8 mouse cellular contexts compared by ENCODE assay signal in the genomic region with DNA sequence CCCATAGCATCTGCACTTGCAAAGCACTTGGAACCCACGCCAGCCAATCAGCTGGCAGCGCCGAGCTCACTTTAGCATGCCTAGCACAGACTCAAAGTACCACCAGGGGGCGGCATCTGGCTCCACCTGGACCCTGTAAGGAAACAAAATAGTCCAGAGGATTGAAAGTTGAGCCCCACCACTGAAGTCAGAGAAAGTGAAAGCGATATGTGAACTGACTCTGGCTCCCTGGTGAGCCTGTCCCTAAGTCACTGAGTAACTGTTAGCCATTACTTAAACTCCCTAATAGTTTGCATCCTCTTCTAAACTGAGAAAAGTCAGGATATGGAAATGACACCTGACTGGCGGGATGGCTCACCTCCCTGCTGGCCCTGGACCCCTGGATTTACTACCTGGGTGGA. TPM values are rescaled to one million over a fixed set of nuclear protein-coding genes. Genes with fewer than 3 reads are reported as not detected.
A peak's percentile ranks its signal among the peaks of the same experiment; 100 is the strongest.
DNase-seq lines count a peak whose midpoint lies in the region; ATAC-seq lines count a peak whose summit lies in the region.

No protein-coding gene starts in this region.

- H3K9me3 ChIP-seq in embryonic facial prominence, embryonic 14.5 days (ENCODE audit: control insufficient read depth, low read length) = no peaks in the 10 kb centered on the region
- no peaks in the 10 kb centered on the region for H3K9me3 ChIP-seq in limb, embryonic 15.5 days

- peak overlapping the region; percentile 55 for H3K4me2 ChIP-seq in embryonic facial prominence, embryonic 14.5 days (ENCODE audit: low read depth, low read length)
- H3K4me2 ChIP-seq in limb, embryonic 15.5 days = peak overlapping the region; percentile 54

- DNase-seq in 3T3-L1 (ENCODE audit: low read depth, low spot score) = peak; percentile 99
- DNase-seq in adrenal gland, postnatal 4 days (ENCODE audit: low spot score in 2 of 2) = peak; percentile 85 to 89
- DNase-seq in embryonic facial prominence, embryonic 14.5 days (ENCODE audit: low spot score) = peak; percentile 97
- DNase-seq in heart, adult 8-10 months (ENCODE audit: low spot score) = peak; percentile 94
- DNase-seq in kidney, adult 9 months = peak; percentile 97
- peak; percentile 66 to 80 for DNase-seq in monocyte, adult 2 months (ENCODE audit: low read depth in 1 of 2, low spot score in 2 of 2)
- peak; percentile 90 to 92 for DNase-seq in spleen, postnatal 36 days (ENCODE audit: low spot score in 2 of 2)

- WGBS in embryonic facial prominence, embryonic 14.5 days = 6% methylated on average over 6 of the region's 6 CpGs
- 5% methylated on average over 6 of the region's 6 CpGs for WGBS in limb, embryonic 15.5 days

- ATAC-seq in embryonic facial prominence, embryonic 14.5 days (ENCODE audit: low read depth) = peak; percentile 95
- peak; percentile 78 for ATAC-seq in limb, embryonic 15.5 days (ENCODE audit: insufficient number of reproducible peaks, low FRiP score, low TSS enrichment, low read depth)

- no peaks in the 10 kb centered on the region for H3K36me3 ChIP-seq in embryonic facial prominence, embryonic 14.5 days (ENCODE audit: control insufficient read depth, insufficient read depth, low read length)
- no peaks in the 10 kb centered on the region for H3K36me3 ChIP-seq in limb, embryonic 15.5 days

- no peaks in the 10 kb centered on the region for H3K27me3 ChIP-seq in embryonic facial prominence, embryonic 14.5 days (replicated peaks; ENCODE audit: control insufficient read depth, insufficient read depth, low read length)
- no peaks in the 10 kb centered on the region for H3K27me3 ChIP-seq in limb, embryonic 15.5 days

- peak overlapping the region; percentile 35; the same call in 1 of the 2 replicates for H3K9ac ChIP-seq in embryonic facial prominence, embryonic 14.5 days (ENCODE audit: low read depth, low read length)
- no peak overlapping the region for H3K9ac ChIP-seq in limb, embryonic 15.5 days

- H3K27ac ChIP-seq in embryonic facial prominence, embryonic 14.5 days (replicated peaks; ENCODE audit: low read depth, low read length) = no peak overlapping the region
- H3K27ac ChIP-seq in limb, embryonic 15.5 days = no peak overlapping the region

- H3K4me1 ChIP-seq in embryonic facial prominence, embryonic 14.5 days (ENCODE audit: control insufficient read depth, insufficient read depth, low read length) = peaks cover 5% of the 10 kb centered on the region
- peaks cover 19% of the 10 kb centered on the region for H3K4me1 ChIP-seq in limb, embryonic 15.5 days

- peak overlapping the region; percentile 25 for H3K4me3 ChIP-seq in embryonic facial prominence, embryonic 14.5 days (ENCODE audit: low read depth, low read length)
- peak overlapping the region; percentile 37 for H3K4me3 ChIP-seq in limb, embryonic 15.5 days

RNA-seq across cellular contexts. Expression of a gene that starts 31.2 kb away (rescaled TPM):
- total RNA-seq in adrenal gland, postnatal 4 days (2021) = 10 to 100 TPM; 75.1 to 78.2 TPM
- polyA plus RNA-seq in embryonic facial prominence, embryonic 14.5 days (2014; fragmentation: Nextera tagmentation; extraction: Ambion mirVana) = 23.4 and 24.5 TPM in 2 replicates
- 10 to 100 TPM; 25.4 to 29.3 (median 27.4) TPM for total RNA-seq in heart, adult 8-10 months (2022)
- polyA plus RNA-seq in limb, embryonic 15.5 days (2015; fragmentation: Nextera tagmentation; extraction: Ambion mirVana) = 20.4 and 23.7 TPM in 2 replicates

RNA-seq across cellular contexts. Expression of a gene that starts 33.5 kb away (rescaled TPM):
- 10 to 100 TPM; 10.8 to 11.3 TPM for total RNA-seq in adrenal gland, postnatal 4 days (2021)
- 1.4 and 1.8 TPM in 2 replicates for polyA plus RNA-seq in embryonic facial prominence, embryonic 14.5 days (2014; fragmentation: Nextera tagmentation; extraction: Ambion mirVana)
- under 1 TPM; 0.09 to 0.34 (median 0.16) TPM for total RNA-seq in heart, adult 8-10 months (2022)
- 3.3 and 3.4 TPM in 2 replicates for polyA plus RNA-seq in limb, embryonic 15.5 days (2015; fragmentation: Nextera tagmentation; extraction: Ambion mirVana)

Comparison
In these comparisons a context has a peak if more than half of its experiments do, and no peak if none do; other contexts are left out.
1. RNA of a gene that starts 33.5 kb away (total RNA-seq): 10.8 to 11.3 TPM in adrenal gland, postnatal 4 days; 0.09 to 0.34 TPM in heart, adult 8-10 months; every median in the first group is over 4 times any median in the second.
2. Peak in every context shown above with its lines, with median percentiles within 50 percentile points of each other: DNase-seq.